9 mouse cellular contexts compared by ENCODE assay signal in the genomic region with DNA sequence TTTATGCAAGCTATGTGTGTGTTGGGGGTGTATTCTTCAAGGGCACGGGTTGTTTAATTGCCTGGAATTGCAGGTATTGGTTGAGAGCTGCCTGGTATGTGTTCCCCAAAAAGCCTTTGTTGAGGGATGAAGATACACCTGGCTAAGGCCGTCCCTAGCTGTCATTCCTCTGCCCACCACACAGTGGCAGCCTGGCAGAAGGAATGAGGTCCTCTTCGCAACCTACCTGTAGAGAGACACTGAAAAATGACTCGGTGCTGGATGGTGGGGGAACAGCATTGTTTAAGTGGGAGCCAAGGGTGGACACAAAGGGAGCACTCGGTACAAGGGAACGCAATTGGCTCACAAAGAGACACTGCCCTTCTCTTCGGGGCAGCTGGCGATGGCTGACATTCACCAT. TPM values are rescaled to one million over a fixed set of nuclear protein-coding genes. Genes with fewer than 3 reads are reported as not detected.
A peak's percentile ranks its signal among the peaks of the same experiment; 100 is the strongest.
DNase-seq lines count a peak whose midpoint lies in the region; ATAC-seq and TF ChIP-seq lines count a peak whose summit lies in the region.
"Had no signal": no experiment of that assay in that cellular context is flagged by ENCODE, and none has a peak within 500 bp of the region (broad histone marks: within the 10 kb centered on the region; RNA-seq: fewer than 3 reads in every experiment).

No protein-coding gene starts in this region.

- no peaks in the 10 kb centered on the region; the same call in 1 of the 2 replicates for H3K27me3 ChIP-seq in kidney, embryonic 15.5 days
- peaks cover 18% of the 10 kb centered on the region for H3K27me3 ChIP-seq in E14TG2a.4 (ENCODE audit: insufficient read depth, low read length)

- no peak overlapping the region for H3K9ac ChIP-seq in kidney, embryonic 15.5 days
- H3K9ac ChIP-seq: limb, embryonic 13.5 days had no signal

- peak; percentile 33 for DNase-seq in kidney, adult 11 months
- peak; percentile 28 for DNase-seq in adrenal gland, postnatal 25 days
- peak; percentile 35 to 46 for DNase-seq in frontal cortex, postnatal 36 days (ENCODE audit: low spot score in 2 of 2)
- peak; percentile 17 to 20 for DNase-seq in layer of hippocampus, postnatal 14 days (ENCODE audit: low spot score in 2 of 2)
- DNase-seq in thymus, postnatal 25 days: peak; percentile 29
- no peak for DNase-seq in gastrocnemius, postnatal 14 days

- no peak for ATAC-seq in kidney, embryonic 15.5 days (replicated peaks; ENCODE audit: low FRiP score)

- peaks cover 5% of the 10 kb centered on the region for H3K4me1 ChIP-seq in kidney, embryonic 15.5 days
- peaks cover 48% of the 10 kb centered on the region for H3K4me1 ChIP-seq in E14TG2a.4 (replicated peaks; ENCODE audit: low read depth, low read length)

- peak; percentile 75 for TF ChIP-seq CTCF in E14TG2a.4 (conservative IDR thresholded peaks at IDR 0.05; ENCODE audit: low read length)

- 34% methylated on average over 8 of the region's 8 CpGs for WGBS in kidney, embryonic 15.5 days

- H3K9me3 ChIP-seq in kidney, embryonic 15.5 days (replicated peaks): no peaks in the 10 kb centered on the region
- peaks cover 10% of the 10 kb centered on the region; the same call in 1 of the 2 replicates for H3K9me3 ChIP-seq in E14TG2a.4 (ENCODE audit: low read length)

- H3K36me3 ChIP-seq in kidney, embryonic 15.5 days: no peaks in the 10 kb centered on the region
- no peaks in the 10 kb centered on the region for H3K36me3 ChIP-seq in E14TG2a.4 (ENCODE audit: insufficient read depth, low read length)

- no peak overlapping the region for H3K27ac ChIP-seq in kidney, embryonic 15.5 days
- H3K27ac ChIP-seq: limb, embryonic 13.5 days had no signal

- H3K4me2 ChIP-seq in kidney, embryonic 15.5 days: no peak overlapping the region
- H3K4me2 ChIP-seq: limb, embryonic 13.5 days had no signal

- intact Hi-C loops in gastrocnemius, postnatal 14 days (cut with DNase I; ENCODE audit: low total_unique reads): no loop called here

- no peak overlapping the region for H3K4me3 ChIP-seq in kidney, embryonic 15.5 days (replicated peaks)
- no peak overlapping the region for H3K4me3 ChIP-seq in E14TG2a.4 (replicated peaks; ENCODE audit: low read length)
- H3K4me3 ChIP-seq: limb, embryonic 13.5 days had no signal

RNA-seq across cellular contexts. Expression of a gene that starts 29.2 kb away (rescaled TPM):
- 29.1 and 29.5 TPM in 2 replicates for polyA plus RNA-seq in kidney, embryonic 15.5 days (2015; fragmentation: Nextera tagmentation; extraction: Ambion mirVana)
- 1.8 and 5.2 TPM in 2 replicates for total RNA-seq in adrenal gland, postnatal 25 days (2021)
- 1 to 10 TPM; 6.8 to 7.5 TPM for total RNA-seq in layer of hippocampus, postnatal 14 days (2021)
- total RNA-seq in gastrocnemius, postnatal 14 days (2021): 1 to 10 TPM; 2.5 to 2.8 TPM
